Mouse (Mus musculus): ENCODE measurements around the gene Chst3.

DNA sequence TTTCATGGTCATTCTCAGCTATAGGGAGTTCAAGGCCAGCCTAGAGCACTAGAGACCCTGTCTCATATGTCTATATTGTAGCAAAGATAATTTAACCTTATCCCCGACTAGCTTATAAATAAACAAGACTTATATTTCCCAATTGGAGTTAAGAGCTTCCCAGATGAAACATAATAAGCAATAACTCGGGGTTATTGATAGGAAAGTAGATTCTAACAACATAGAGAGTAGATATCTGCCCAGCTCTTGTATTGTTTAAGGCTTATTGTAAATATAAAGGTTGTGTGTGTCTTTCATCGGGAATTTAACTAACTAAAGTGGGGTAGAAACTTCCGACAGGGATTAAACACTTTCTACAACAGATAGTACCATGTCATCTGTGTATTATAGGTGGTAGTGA lies 1.5 kb upstream of the Chst3 start:
- TF ChIP-seq CTCF (IDR thresholded peaks at IDR 0.05; ENCODE audit: extremely low read depth, insufficient read depth, insufficient read length, insufficient replicate concordance) = no peak
- no peak for TF ChIP-seq POLR2A (IDR thresholded peaks at IDR 0.05; ENCODE audit: low read depth, low read length)
